Mouse (Mus musculus): ENCODE results near the gene Csf3.

GRCm38 (mm10) chr11:98713703-98714102, 12.6 kb downstream of the Csf3 start:
- TF ChIP-seq GATA1 (IDR thresholded peaks at IDR 0.05; ENCODE audit: borderline replicate concordance, low read length), result no peak
- no peak for TF ChIP-seq FLI1 (IDR thresholded peaks at IDR 0.05; ENCODE audit: low read length)

All from megakaryocyte, embryonic 14.5 days (primary cell).